Mouse (Mus musculus) mammary gland, adult 2 months (tissue): Measurements from ENCODE around the gene Rpl5. TPM values are rescaled to one million over a fixed set of nuclear protein-coding genes. Genes with fewer than 3 reads are reported as not detected.

Source experiments
- polyA plus RNA-seq: library from polyadenylated mRNA; depleted of rRNA; stranded (reverse); fragments of >200 nt; gene quantifications from 2 replicates; pipeline ENCODE4 v1.2.3, GENCODE M21; 2012; ENCODE audit warnings: low replicate concordance; rRNA removed

Rpl5 gene
- polyA plus RNA-seq, result 21.4 and 30.7 TPM in 2 replicates

DNA sequence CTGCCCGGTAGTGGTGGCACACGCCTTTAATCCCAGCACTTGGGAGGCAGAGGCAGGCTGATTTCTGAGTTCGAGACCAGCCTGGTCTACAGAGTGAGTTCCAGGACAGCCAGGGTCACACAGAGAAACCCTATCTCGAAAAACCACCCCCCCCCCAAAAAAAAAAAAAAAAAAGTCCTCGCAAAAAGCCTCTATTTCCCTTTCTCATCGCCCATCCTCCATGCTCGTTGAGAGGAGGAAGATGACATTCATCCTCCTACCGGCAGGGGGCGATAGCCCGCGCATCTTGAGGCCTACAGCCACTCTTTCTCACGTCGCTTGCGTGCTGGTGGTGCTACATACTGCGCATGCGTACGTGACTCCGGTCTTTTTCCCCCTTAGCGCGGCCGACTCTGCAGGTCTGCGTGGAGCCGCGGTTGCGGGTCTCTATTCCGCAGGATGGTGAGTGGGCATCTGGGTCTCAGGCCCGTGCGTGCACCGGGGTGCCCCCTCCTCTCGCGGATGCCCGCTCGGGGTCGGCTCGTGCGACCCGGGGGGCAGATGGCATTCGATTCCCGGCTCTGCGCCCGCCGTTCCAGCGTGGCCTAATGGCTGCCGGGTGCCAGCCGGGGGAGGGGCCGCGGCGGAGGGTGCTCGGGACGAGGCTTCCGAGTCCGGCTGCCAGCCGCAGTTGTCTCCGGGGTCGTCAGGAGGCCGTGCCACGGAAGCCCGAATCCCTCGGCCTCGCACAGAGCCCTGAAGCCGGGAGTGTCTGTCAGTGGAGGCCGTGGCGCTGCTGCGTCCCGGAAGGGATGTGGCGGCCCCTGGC is at the start of gene Rpl5:
Gene Rpl5, plus strand, starts transcription at position 297 of the 808 bp plus-strand sequence.

DNA sequence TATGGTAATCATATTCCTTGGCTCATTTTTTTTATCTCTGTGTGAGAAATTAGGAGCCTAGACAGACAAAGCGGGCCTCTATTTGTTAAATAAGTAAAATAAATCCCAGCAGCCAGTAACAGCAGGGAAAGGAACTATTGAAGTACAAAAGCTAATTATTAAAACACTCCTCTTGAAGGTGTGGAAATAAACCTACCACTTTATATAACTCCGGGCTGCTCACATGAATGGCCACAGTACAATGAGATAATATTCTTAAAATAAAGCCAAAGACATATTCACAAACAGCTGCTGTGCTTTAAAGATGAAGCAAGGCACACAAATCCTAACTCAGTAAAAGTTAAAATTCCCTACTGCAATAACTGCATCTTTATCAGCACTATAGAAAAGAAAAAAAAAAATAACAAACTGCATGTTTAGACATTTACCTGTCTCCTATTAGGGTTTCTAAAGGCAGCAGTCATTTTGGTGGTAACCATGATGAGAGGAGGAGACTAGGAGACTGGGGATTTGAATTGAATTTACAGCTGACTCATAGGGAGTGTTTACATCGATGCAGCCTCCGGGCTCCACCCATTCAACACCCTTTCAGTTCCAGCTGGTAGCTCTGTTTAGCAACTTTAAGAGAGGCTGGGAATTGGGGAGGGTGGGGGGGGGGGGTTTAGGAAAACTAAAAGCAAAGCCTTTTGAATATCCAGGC is 25.6 kb upstream of the Rpl5 start, which contains the start of gene Evi5:
Gene Evi5, minus strand, starts transcription at position 547 of the 700 bp plus-strand sequence.

Other genes starting within 250 kb of the Rpl5 start
- gene Gfi1, start 174.5 kb upstream of the Rpl5 start, polyA plus RNA-seq, result 1.5 and 7.5 TPM in 2 replicates
- not detected in 2 replicates for gene Ube2d2b, start 70.4 kb upstream of the Rpl5 start, polyA plus RNA-seq
- 11.2 and 22.6 TPM in 2 replicates for gene Evi5, start 25.4 kb upstream of the Rpl5 start, polyA plus RNA-seq
- gene Fam69a, start 86.6 kb downstream of the Rpl5 start, polyA plus RNA-seq, result 2.6 and 7.2 TPM in 2 replicates
- gene Mtf2, start 165.2 kb downstream of the Rpl5 start, polyA plus RNA-seq, result 8.4 and 13.9 TPM in 2 replicates
- 87.9 and 224 TPM in 2 replicates for gene Tmed5, start 232.1 kb downstream of the Rpl5 start, polyA plus RNA-seq
- gene Ccdc18, start 232.4 kb downstream of the Rpl5 start, polyA plus RNA-seq, result 0.16 TPM in 1 of 2 replicates, not detected in the other